Mouse (Mus musculus) embryonic stem cell, embryonic (primary cell): ENCODE results near the gene Hoxa7.

Experiments
- CTCF ChIA-PET, 4 experiments: fragments of 300-600 bp in 2 of 4; fragments of 350-600 bp in 2 of 4; sonication (Branson Sonifier 250); formaldehyde crosslinking; loops; one replicate each; lab custom pipeline; 2022; ENCODE audit warnings: inconsistent platforms in 2 of 4; lab: Charles Lee
- POLR2A ChIA-PET, 4 experiments: fragments of 300-600 bp in 2 of 4; fragments of 350-600 bp in 2 of 4; sonication (Branson Sonifier 250); formaldehyde crosslinking; loops; one replicate each; lab custom pipeline; 2022; ENCODE audit warnings: antibody characterized with exemption in 4 of 4, inconsistent platforms in 1 of 4; lab: Charles Lee

The Hoxa7 gene

GRCm38 (mm10) chr6:52260654-52261575, 39.3 kb upstream of the Hoxa7 start, which contains the start of gene Hoxa13:
Gene Hoxa13, minus strand, starts transcription at chr6:52260880.
- ChIA-PET POLR2A (interaction anchor here (0.5 to 1.8 kb wide), 12 partner anchors 16 to 578 kb away, joined by 3 to 8 read pairs (median 4); partner anchors contain the start of genes Hoxa10 (in 1 of the 4), Hoxa11 (in 1 of the 4) and Tax1bp1 (in 1 of the 4)), CTCF (interaction anchor here (0.6 to 4.8 kb wide), 14 partner anchors 14 to 865 kb away, joined by 3 to 45 read pairs (median 4); partner anchors contain the start of gene Hoxa10 (in 3 of the 4))

- ChIA-PET CTCF (interaction anchor here (0.6 to 4.8 kb wide), 17 partner anchors 11 to 728 kb away, joined by 3 to 45 read pairs (median 3); partner anchors contain the start of genes Hoxa10 (in 3 of the 4) and Hoxa7 (in 1 of the 4)), POLR2A (interaction anchor here in 3 of 4 experiments (0.6 to 1.8 kb wide), 17 partner anchors 9 to 579 kb away, joined by 3 to 9 read pairs (median 4); partner anchors contain the start of genes Hoxa11 (in 2 of the 3) and Tax1bp1 (in 1 of the 3))
Observed at GRCm38 (mm10) chr6:52259811-52260261, 38.2 kb upstream of the Hoxa7 start.

DNA sequence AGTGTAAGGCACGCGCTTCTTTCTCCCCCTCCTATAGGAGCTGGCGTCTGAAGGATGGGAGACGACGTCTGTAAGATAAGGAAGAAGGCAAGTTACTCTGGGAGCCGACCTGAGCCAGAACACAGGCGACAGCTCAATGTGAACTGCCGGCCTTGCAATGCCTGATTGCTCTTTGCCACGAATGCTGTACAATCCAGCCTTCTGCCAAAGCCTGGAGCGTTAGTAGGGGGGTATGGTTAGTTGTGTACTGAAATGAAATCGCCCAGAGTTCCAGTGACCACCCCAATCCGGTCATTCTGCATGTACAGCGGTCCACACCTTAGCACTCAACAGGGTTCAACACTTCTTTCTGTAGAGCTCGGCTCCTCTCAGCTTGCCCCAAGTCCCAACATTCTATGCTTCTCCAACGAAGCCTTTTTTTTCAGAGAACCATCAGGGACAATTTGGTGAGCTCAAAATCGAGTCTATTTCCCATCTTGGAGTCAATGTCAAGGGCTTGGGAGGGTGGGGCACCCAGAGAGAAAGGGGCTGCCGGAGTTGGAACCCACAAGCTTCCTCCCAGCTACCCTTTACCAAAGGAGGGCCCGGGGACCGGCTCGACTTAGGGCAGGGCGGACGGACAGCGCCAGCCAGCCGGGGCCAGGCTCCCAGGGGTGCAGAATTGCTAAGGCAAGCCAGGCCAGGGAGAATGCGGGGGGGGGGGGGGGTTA, 37.6 kb upstream of the Hoxa7 start:
- ChIA-PET POLR2A (interaction anchor here in 3 of 4 experiments (0.6 to 1.8 kb wide), 20 partner anchors 8 to 580 kb away, joined by 3 to 9 read pairs (median 4); partner anchors contain the start of genes Hoxa11 (in 2 of the 3) and Tax1bp1 (in 1 of the 3)), CTCF (interaction anchor here in 3 of 4 experiments (0.6 to 4.8 kb wide), 18 partner anchors 9 to 728 kb away, joined by 3 to 45 read pairs (median 3); partner anchors contain the start of genes Hoxa10 (in 2 of the 3) and Hoxa7 (in 1 of the 3))

GRCm38 (mm10) chr6:52256956-52257355, 35.3 kb upstream of the Hoxa7 start:
- ChIA-PET CTCF (interaction anchor here (0.6 to 4.8 kb wide), 70 partner anchors 9 to 986 kb away, joined by 3 to 45 read pairs (median 4); partner anchors contain the start of genes Hoxa10 (in 3 of the 4), Evx1 (in 1 of the 4) and Hoxa11 (in 1 of the 4)), POLR2A (interaction anchor here in 2 of 4 experiments (0.9 to 1.3 kb wide), 4 partner anchors 56 to 582 kb away, joined by 3 to 5 read pairs (median 3); partner anchors contain the start of gene Evx1 (in 1 of the 2))

DNA sequence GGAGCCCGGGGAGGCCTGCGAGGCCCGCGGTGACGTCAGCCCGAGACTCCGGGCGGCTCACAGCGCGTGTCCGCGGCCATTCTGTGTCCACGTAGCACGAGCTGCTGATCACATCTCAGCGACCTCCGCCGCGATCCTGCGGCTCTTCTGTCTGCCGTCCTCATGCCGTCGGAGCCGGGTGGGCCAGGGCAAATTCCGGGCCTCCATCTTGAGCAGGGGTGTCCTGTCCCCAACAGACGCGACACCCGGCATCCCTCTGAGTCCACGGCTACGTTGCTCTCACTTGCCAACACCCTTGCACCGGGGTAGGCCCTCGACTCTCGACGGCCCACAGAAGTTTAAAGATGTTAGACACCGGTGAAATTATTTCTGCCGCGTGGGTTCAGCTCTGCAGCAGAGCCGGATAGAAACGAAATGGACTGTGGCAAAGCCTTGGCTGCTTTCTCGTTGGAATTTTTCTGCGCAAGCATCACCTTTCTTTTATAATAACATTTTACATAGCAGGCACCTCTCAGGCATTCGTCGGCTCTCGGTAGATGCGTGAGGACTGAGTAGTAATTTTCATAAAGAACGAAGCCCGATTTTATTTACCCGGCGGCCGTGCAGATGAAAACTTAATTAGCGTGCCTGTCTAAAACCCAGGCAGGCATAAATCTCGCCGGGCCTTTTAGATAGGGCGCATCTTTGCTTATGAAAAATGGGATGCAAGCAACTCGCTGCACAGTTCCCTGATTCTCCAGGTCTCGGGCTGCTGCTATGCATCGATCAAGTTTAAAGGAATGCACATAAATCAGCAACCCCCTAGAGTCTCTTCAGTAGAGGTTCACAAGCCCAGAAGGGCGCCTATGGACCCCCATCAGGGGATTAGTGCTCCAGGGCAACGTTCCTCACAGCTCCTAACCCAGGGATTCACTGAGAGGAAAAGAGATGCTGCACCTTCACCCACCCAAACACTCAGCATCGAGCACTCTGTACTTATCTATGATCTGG, 32.2 kb upstream of the Hoxa7 start:
- POLR2A ChIA-PET = interaction anchor here in 2 of 4 experiments (0.6 to 0.9 kb wide), 2 partner anchors 11 to 91 kb away, joined by 3 to 4 read pairs; no protein-coding TSS in a partner anchor
- CTCF ChIA-PET = interaction anchor here in 3 of 4 experiments (0.6 to 1.9 kb wide), 4 partner anchors 13 to 718 kb away, joined by 3 to 5 read pairs (median 4); partner anchors contain the start of gene Hoxa10 (in 1 of the 3)

- ChIA-PET CTCF (interaction anchor here in 2 of 4 experiments (1.4 to 3.6 kb wide), 4 partner anchors 12 to 719 kb away, joined by 3 to 14 read pairs (median 4); partner anchors contain the start of gene Hoxa10 (in 2 of the 2)), POLR2A (interaction anchor here in 1 of 4 experiments (2.3 kb wide), 1 partner anchor 10 kb away, joined by 8 read pairs; no protein-coding TSS in a partner anchor)
Observed at GRCm38 (mm10) chr6:52252775-52253376, 31.2 kb upstream of the Hoxa7 start.

DNA sequence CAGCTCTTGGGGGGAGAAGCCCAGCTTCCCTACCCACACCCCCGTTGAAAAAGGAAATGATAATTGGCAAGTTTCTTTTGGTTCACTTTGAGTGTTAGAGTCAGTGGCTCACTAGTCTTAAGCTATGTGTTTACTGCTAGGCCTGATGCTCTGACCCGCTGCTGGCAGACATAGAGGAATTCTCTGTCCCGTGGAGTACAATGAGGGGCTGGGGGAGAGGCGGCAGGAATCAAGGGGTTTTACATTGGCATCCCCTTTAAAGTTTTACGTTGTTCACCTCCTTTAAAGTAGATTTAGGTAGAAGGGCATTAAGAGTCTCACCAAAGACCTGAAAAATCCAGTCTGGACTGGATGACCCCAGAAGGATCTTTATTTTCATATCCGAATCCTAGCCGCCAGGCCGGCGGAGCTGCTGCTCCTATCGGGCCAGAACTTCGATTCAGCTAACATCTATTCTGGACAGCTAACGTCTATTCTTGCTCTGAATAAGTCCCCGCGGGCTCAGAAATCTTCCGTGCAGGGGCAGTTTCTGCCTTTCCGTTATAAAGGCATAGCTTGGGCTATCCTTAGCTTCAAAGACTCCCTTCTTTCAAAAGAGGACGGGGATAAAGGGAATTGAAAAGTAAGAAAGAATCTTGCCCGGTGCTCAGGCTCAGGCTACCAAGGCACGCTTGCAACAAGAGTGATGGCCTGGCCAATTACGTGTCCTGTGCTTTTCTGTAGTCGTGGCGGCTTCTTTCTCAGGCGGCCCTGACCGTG, 30.5 kb upstream of the Hoxa7 start:
- ChIA-PET POLR2A (interaction anchor here in 2 of 4 experiments (0.7 to 2.3 kb wide), 5 partner anchors 7 to 508 kb away, joined by 3 to 9 read pairs (median 6); no protein-coding TSS in a partner anchor), CTCF (interaction anchor here (0.6 to 3.6 kb wide), 9 partner anchors 10 to 1677 kb away, joined by 3 to 14 read pairs (median 3); partner anchors contain the start of gene Hoxa10 (in 2 of the 4))

DNA sequence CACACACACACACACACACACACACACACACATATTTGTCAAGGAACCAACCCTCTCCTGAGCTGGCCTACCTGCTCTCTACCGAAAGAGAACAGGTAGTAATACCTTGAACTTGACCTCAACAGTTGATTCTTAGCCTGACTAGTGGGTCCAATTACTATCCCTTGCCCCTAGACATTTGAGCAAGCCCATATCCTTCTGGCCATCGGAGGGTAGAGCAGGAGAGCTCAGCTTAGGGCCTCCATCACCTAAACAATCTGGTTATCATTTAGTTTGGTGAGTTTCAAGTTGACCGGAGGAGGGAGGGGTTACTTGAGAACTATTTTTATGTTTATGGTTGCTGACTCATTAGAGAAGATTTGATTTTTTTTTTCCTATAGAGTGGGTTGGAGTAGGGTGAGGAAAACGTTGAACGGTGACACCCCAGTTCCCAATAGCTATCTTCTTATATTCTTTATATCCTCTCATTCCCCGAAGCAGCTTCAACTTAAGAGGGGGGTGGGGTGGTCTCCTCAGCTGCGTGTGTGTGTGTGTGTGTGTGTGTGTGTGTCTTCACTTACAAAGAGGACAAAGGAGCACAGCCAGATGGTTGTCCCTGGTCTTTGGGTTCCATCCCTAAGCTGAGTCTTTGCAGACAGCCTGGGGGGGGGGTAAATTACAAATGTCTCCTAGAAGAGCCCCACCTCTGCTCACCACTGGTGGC, 29.7 kb upstream of the Hoxa7 start:
- ChIA-PET CTCF (interaction anchor here (0.6 to 3.6 kb wide), 7 partner anchors 10 to 1678 kb away, joined by 3 to 14 read pairs (median 3); partner anchors contain the start of gene Hoxa10 (in 2 of the 4)), POLR2A (interaction anchor here in 2 of 4 experiments (0.6 to 2.3 kb wide), 6 partner anchors 8 to 509 kb away, joined by 3 to 9 read pairs (median 6); no protein-coding TSS in a partner anchor)

DNA sequence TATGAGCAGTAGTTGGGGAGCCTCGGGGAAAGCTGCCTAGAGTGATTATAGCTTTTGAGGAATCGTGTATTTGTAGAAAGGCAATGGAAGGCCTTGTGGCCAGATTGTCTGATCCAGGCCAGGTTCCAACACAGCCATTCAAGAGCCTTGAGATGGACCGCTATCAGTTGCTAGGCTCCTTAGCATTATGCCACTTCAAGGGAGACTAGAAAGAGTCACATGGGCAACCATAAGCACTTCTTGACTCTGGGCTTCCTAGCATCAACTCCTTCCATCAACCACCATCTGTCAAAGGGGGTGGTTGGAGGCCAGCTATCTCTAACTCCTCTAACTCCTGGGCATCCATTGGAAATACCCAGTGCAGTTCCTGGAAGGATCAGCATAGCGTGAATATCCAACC, 28.2 kb upstream of the Hoxa7 start:
- CTCF ChIA-PET = interaction anchor here in 2 of 4 experiments (0.6 to 3.6 kb wide), 2 partner anchors 9 to 10 kb away, joined by 3 to 14 read pairs; partner anchors contain the start of gene Hoxa10 (in 1 of the 2)

GRCm38 (mm10) chr6:52249415-52249738, 27.7 kb upstream of the Hoxa7 start:
- POLR2A ChIA-PET = interaction anchor here in 1 of 4 experiments (0.6 kb wide), 1 partner anchor 232 kb away, joined by 4 read pairs; no protein-coding TSS in a partner anchor
- CTCF ChIA-PET = interaction anchor here in 2 of 4 experiments (0.6 to 3.6 kb wide), 2 partner anchors 9 to 10 kb away, joined by 3 to 14 read pairs; partner anchors contain the start of gene Hoxa10 (in 1 of the 2)

More for the DNA sequence above, 28.2 kb upstream of the Hoxa7 start:
- POLR2A ChIA-PET = no interaction called here

DNA sequence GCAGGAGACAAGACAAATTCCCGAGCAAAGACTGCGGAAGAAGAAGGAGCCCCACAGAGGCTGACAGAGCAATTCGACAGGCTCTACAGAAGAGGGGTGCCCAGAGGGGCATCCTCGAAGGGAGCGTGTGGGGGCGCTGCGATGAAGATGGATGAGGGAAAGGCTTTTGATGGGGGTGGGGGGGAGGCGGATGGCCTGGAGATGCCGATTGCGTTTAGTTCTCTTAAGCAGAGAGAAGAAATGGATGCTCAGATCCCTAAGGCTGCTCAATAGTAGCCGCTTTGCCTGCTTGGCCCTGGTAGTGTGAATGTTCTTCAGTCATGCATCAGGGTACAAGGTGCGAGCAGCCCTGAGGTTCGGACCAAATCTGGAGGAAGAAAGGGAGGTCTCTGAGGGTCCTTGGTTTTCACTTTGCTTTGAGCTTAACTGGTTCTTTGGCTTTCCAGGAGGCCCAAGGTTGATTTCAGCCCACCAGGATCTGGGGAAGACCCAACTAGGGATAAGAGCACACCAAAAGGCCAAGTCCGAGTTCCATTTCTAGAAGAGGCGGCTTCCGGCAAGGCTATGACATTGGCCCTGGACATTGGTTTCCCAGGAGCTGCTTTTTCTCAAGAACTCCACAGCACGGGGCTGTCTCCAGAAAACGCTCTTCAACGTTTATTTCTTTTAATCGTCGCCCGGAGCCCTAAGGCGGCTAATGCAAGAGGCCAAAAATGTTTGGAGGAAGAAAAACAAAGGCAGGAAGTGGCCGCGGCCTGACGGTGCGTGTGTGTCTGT, 27.2 kb upstream of the Hoxa7 start:
- CTCF ChIA-PET = interaction anchor here in 1 of 4 experiments (3.6 kb wide), 1 partner anchor 9 kb away, joined by 14 read pairs; the partner anchor contains the start of gene Hoxa10
- POLR2A ChIA-PET = interaction anchor here in 1 of 4 experiments (0.6 kb wide), 1 partner anchor 231 kb away, joined by 4 read pairs; no protein-coding TSS in a partner anchor

DNA sequence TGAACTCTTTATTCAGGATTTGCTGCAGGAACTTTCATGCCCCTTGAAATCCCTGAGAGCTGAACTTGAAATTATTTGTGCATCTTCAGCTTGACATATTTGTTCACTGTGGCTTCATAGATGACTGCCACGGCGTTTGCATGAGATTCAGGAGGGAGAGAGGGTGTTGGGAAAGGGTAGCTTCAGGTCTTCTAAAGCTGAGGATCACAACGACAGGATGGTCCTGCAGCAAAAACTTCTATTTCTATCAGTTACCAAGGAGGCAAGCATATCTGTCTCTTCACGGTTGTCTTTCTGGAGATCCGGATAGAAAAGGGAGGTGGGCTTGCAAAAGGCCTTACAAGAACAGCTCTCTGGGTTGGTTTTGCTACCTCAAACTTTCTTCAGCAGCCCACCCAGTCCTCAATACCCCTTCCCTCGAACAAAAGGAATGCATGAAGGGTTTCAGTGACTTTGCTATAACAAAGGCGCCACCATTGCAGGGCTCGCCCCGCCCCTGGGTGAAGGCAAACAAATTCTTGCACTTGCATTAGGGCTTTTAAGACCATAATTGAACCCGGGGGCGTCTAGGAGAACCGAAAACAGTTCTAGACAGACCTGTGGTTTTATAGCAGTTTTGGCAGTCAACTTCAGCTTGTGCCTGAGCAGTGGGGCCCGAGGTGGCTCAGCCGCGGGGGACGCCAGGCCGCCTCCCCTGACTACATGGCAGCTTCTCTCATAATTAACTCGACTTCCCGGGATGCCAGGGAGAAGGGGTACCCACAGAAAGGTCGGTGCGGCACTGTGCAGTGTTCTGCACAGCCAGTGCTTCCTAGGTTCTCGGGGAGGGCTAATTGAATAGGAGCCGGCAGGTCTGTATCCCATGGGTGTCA, 26.3 kb upstream of the Hoxa7 start:
- CTCF ChIA-PET = interaction anchor here in 2 of 4 experiments (0.6 to 1.3 kb wide), 2 partner anchors 9 to 372 kb away, joined by 3 read pairs; no protein-coding TSS in a partner anchor
- POLR2A ChIA-PET = interaction anchor here in 1 of 4 experiments (1.0 to 1.7 kb wide), 5 partner anchors 12 to 71 kb away, joined by 3 to 5 read pairs (median 4); partner anchors contain the start of genes 5730596B20Rik and Hoxa7
